Mouse (Mus musculus) kidney, postnatal 36 days (tissue): Measurements from ENCODE around the gene Tmem81.
"Not testable (repeated sequence)": the region's sequence is repeated elsewhere in the genome, so short reads cannot be mapped to it uniquely, and the experiment has no call there.

ENCODE experiments used
- DNase-seq, 2 experiments: peaks; one replicate each; pipeline ENCODE4 v3.0.0; 2021 to 2022; ENCODE audit warnings: mixed read lengths in 2 of 2

The Tmem81 gene

DNA sequence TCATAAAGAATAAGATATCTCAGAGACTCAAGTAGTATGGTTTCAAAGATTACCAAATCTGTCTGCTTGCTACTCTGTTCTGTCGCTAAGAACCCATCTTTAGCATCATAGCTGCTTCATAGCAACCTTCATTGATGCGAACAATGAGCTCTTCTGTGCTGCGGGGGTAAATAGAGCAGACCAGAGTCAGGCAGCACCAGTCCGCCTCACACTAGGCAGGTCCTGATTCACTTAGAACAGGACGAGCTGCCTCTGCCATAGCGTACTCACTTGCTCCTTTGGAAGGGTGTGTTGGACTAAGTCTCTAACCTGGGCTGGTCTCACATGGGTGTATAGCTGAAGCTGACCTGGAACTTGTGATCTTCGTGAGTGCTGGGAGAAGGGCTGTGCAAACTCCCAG lies at the start of gene Tmem81:
TSS of gene Tmem81 (plus strand) at position 173 of the 400 bp plus-strand sequence.
- DNase-seq: no peak

DNA sequence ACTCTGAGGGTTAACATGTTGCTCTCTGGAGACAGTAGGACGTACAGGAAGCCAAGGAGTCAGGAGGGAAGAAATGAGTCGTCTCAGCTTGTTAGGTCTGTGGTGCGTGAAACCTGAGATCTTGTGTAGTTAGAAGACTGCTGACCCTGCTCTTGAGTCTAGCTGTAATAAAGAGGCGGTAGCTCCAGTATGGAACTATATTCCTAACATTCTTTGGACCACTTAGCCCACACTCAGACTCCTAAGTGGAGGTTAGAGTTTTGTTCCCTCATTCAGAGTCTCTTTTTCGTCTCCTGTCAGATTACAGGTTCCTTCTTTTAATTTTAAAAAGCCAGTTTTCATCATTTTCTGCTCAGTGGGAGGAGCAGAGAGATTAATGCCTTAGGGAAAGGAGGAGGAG lies 41.4 kb upstream of the Tmem81 start:
- DNase-seq: no peak

DNA sequence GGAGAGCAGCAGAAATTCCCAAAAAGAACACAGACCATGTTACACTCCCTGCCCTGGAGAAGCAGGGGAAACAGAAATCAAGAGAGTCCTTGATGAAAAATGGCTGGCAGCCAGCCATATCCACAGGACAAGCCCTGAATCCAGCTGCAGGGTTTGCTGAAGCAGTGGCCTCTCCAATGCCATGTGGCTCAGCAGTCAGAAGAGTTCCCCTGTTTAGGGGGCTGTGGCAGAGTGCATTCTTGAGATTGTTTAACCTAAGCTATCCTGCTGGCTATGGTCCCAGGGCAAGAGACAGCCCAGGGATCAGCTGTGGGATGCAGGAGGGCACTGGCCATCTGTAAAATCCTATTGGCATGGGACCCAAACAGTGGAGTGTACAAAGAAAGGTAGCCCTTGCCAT lies 37.1 kb upstream of the Tmem81 start:
- DNase-seq: peak in 1 of 2 experiments; percentile 50

DNA sequence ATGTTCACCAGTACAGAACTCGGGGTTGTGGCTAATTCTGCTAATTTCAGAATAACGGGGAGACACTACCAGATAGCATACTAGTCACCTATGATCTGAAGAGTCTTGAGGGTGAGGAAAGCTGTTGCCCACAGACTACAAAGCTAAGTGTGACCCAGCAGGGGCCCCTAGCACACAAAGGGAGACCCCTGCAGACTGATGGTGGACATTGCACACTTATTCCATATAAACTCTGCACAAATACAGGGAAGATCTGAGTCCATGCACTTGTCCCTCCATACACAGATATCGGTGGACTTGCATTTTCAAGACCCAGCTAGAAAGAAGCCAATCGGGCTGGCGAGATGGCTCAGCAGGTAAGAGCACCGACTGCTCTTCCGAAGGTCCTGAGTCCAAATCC lies 36.5 kb upstream of the Tmem81 start:
- no peak for DNase-seq

DNA sequence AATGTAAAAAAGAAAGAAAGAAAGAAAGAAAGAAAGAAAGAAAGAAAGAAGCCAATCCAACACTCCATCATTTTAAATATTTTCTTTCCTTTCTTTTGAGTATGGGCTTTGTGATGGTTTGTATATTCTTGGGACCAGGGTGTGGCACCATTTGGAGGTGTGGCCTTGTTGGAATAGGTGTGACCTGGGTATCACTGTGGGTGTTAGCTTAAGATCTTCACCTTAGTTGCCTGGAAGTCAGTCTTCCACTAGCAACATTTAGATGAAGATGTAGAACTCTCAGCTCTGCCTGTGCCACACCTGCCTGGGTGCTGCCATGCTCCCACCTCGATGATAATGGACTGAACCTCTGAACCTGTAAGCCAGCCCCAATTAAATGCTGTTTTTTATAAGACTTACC lies 36.0 kb upstream of the Tmem81 start:
- not testable (repeated sequence) for DNase-seq

DNA sequence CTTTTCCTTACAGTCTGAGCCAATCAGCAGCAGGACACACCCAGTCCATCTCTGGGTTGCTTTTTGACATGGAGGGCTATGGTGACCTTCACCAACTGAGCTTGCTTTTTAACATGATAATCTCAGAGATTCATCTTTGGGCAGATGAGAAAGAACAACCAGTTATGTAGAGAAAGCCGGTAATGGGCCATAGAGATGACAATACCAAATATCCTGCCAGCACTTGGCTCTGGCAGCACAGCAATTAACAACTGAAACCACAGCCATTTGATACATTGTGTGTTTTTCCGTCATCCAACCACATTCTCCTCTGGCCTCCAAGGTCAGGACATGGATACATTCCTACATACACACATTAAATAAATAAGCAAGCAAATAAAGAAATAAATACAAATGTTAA lies 35.0 kb upstream of the Tmem81 start:
- no peak for DNase-seq

DNA sequence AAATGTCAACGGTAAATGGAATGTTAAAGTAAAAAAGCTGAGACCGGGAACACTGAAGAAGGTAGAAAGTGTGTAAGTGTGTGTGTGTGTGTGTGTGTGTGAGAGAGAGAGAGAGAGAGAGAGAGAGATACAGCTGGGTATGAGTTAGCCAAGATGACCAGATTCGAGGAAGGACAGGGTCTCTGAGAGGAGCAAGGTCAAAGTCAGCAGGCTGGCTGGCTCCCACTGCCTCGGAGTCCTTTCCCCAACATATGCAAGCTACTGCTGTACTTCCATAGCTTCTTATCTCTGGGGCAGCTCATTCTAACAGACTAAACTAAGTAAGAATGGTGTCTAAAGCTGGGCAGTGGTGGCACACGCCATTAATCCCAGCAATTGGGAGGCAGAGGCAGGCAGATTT lies 34.5 kb upstream of the Tmem81 start:
- DNase-seq: no peak

DNA sequence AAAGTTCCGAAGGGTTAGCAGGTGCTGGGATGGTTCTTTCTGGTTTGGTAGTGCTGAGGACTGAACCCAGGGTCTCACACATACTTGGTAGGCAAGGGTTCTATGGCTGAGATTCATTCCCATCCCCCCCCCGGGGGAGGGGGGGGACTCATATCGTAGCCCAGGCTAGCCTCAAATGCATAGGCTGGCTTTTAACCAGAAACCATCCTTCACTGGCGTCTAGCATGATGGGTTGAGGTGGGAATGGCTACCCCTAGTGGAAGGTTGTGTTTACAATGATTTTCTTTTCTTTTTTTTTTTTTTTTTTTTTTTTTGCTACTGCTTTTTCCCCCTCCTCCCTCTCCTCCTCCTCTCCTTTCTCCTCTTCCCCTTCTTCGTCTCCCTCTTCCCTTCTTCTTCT lies 33.5 kb upstream of the Tmem81 start:
- DNase-seq: no peak

DNA sequence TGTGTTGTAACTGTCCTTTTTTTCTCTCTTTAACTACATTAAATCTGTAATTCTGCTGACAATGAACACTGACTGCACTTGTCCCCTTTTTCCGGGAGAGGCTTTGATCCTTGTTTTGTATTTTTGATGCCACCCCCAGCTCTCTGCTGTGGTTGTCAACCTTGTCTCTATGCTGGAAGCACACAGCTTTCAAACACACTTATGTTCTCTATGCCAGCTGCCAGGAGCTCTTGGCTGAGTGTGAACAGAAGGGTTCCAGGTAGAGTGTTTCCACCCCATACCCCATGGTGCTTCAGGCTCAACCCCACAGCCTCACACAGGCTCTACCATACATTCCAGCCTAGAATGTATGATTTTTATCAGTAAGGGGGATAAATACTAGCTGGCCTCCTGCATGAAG lies 31.5 kb upstream of the Tmem81 start:
- DNase-seq: no peak

DNA sequence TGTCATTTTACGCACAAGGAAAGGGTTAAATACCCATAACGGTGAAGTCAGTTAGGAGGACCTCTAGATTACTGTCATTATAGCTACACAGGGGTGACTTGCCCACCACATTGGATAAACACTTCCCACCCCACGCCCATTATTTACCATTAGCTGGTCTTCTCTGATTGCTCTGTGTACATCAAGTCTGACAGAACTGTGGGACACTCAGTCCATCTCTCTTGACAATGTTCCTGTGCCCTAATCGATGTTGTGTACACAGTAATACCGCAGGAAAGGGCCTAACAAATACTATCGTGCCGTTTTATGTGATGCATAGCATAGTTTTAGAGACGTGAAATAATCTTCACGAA lies 29.5 kb upstream of the Tmem81 start:
- no peak for DNase-seq

DNA sequence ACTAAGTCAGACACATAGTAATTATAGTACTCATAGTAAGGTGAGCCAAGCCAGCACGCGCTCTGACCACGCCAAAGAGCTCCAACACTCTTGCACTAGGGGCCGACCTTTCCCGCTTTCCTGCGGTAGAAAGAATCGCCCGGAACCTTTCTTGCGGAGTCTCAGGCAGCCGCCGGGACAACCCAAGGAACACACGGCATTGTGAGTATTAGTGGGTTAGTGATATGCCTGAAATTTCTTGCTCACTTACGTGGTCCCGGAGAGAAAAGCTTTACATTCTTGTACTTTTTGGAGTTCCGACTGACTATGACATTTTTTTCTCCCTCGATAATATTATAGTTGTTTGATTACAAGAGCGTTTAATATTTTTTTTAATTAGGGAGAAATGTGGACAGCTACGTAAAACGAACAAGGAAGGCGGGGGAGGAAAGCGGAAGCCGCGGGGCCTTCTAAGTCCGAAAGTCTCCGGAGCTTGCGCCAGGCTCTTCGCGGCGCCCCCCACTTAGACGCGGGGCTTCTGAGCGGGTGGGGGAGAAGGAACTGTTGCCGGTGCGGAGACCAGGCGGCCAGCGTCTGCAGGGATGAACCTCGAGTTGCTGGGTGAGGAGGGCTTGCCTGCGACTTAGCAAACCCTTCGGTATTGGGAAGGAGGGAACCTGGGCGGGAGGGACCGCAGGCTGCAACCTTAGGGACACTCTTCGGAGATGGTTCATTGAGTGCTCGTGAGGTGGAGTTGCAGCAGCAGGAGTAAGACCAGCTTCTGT lies 28.9 kb upstream of the Tmem81 start, which contains the start of gene Rbbp5:
TSS of gene Rbbp5 (plus strand) at position 438 of the 764 bp plus-strand sequence.
- peak; percentile 88 to 92 for DNase-seq

DNA sequence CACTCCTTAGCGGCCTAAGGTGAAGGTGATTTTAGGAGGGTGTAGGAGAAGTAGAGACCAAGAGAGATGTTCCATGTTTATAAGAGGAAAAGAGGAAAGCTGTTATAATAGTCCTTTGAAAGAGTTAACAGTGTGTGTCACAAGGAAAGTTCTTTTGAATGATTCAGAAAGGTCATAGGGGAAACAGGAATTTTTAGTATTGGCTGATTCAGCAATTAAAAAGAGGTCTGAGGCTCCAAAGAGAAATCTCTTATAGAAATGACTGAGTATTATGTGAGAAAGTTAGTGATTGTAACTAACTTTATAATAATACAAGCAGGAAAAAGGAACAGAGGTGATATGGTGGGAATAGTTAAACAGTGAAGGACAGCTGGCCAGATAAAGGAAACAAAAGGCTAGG lies 26.6 kb upstream of the Tmem81 start:
- no peak for DNase-seq

DNA sequence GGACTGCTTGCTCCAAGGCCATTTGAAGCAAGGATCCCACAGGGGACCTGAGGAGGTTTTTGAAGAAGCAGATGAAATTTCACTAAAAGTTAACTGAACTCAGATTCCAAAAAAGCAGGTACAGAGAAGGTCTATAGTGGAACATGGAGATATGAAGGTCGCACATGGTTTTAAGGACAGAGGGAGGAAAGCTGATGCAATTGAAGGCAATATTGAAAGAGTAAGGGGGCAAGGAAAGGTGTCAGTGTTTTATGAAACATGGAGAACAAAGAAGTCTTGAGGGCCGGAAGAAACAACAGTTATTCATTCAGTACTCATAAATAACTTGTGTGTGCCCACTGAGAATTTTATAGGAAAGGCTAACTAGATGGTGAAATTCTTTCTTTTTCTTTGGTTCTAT lies 24.4 kb upstream of the Tmem81 start:
- no peak for DNase-seq

DNA sequence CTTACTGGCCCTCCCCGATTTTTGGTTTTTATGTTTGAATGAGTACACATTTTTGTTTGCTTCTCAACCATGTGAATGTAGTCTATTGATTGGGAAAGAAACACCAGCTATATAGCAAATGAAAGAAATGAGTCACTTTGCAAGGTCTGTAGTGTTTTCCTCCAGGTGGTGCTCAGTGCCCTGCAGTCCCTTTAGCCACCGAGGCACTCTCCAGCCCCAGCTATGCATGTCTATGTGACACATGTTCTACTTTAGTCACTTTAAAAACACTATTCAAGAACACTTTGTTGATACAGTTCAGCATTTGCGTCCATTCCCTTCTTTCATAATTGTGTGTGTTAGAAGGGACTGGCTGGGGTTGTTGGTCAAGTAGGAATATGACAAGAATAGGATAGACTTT lies 22.8 kb upstream of the Tmem81 start:
- DNase-seq: no peak

DNA sequence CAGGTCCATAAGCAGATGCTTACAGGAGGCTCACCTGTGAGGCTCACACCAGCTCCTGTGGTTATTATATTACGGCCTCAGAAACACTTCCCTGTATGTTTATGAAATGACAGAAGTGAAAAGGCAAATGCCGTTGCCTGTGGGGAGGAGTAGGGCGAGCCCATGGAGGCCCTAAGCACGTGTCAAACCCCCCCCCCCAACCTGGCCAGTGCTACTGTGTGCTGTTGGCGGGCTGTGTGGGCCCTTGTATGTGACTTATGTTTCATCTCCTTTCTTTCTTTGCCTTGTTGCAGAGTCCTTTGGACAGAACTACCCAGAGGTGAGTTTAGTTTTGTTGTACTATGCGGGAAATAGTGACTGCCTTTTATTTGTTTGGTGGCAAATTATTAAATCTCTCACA lies 22.3 kb upstream of the Tmem81 start:
- no peak for DNase-seq

DNA sequence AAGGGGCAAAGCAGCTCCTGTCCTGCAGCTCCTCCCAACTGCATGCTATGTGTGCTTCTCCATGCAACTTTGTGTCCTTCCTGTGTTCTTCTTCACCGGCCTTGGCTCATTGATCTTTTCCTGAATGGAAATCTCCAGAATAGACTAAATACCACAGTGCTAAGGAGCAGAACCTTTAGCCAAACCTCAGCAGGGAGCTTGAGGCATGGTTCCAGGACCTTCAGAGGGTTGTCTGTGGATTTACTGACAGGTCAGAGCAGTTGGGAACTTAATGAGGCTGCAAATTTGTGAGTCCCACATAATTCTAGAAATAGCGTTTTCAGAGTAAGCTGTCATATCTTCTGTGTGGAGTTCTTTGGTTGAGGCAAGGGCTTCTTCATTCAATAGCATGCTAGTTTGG lies 5.5 kb upstream of the Tmem81 start:
- no peak for DNase-seq

DNA sequence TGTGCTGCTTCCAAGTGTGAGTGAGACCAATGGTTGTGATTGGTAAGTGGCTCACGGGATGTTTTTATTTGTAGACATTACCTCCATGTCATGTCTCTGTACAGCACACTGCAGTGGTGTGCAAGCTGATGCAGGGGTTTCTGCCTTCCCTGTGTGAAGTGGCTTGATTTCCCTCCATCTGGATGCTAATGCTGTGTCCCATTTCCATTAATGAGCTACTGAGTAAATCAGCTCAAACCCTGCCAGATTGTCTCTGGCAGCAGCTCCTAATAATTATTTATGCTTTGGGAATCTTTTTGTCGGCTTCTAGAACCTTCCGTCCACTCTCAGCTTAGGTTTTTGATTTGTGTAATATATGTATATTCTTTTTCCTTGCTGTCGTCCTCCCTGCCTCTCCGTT lies 875 bp upstream of the Tmem81 start:
- DNase-seq: no peak

DNA sequence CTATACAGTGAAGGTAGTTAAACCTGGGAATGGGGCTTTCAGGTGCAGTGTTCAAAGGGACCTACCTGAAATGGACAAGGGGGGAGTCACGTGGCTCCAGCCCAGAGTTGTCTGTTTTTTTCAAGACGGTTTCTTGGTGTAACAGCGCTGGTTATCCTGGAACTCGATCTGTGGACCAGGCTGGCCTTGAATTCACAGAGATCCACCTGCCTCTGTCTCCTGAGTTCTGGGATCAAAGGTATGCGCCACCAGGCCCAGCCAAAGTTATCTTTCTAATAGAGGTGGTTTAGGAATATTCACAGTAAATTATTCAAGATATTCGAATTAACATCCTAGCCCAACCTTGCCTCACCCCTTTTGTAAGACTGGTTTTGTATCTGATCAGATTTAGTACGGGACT lies 626 bp downstream of the Tmem81 start:
- DNase-seq: no peak

DNA sequence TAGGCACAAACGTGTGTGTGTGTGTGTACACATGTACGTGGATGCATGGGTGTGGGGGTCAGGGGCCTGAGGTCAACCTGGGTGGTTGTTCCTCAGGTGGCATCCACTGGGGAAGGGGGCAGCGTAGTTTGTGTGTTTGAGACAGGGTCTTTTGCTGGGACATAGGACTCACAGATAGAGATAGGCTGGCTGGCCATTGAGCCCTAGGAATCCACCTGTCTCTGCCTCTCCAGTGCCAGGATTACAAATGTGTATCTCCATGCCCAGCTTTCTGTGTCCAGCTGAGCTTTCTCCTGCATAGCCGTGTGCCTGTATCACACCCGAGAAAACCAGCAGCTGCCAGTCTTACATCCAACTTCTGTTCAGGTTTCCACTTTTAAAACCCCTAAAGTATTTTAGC lies 3.7 kb downstream of the Tmem81 start:
- DNase-seq: no peak

DNA sequence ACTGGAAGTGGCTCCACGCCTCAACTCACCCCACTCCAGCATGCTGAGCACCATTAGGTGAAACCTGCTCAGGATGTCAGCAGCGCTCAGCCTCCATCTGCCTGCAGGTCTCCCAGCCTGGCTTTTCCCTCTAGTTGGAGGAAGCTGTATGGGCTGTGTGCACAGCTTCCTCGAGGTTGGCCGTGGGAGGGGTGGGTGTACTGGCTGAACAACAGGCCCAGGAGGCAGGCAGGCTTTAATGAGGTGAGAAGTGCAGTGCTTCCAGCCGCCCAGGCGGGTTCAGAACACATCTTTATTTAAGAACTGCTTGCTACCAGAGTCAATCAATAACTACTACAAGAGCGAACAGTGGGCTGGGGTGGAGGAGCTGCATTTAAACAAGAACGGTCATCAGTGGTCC lies 5.5 kb downstream of the Tmem81 start:
- DNase-seq: no peak

DNA sequence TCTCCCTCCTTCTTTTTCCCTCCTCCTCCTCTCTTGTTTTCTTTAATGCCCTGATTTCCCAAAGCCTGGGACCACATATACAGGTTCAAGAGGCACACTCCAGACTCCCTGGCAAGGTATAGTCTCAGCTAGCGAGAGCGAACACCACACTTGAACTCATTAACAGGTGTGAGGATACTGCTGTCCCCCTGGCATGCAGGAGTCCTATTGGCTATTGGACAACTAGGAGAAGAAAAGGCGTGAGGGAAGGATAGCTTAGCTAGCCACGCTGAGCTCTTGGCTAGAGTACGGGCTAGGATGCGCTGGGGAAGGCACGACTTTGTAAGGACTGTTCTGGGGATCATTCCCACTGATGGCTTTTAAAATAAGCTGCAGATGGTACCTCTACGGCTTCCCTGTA lies 6.1 kb downstream of the Tmem81 start:
- DNase-seq: no peak

DNA sequence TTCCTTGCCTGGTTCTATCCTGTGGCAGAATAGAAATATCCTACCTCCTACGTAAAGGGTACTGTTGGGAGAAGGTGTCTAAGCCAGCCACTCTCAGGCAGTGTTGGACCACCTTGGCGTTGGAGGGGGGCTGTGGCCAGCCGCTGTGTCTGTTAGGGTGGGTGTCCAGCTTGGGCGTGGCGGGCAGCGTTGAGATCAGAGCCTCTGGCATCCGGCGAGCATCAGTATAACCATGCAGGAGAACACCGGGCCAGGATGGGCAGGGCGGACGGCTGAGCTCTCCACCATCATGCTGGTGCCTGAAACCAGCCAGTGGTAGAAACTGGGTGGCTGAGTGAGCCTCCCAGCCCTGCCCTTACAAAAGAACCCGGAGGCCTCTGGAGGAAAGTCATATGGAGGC lies 9.3 kb downstream of the Tmem81 start:
- DNase-seq: no peak

DNA sequence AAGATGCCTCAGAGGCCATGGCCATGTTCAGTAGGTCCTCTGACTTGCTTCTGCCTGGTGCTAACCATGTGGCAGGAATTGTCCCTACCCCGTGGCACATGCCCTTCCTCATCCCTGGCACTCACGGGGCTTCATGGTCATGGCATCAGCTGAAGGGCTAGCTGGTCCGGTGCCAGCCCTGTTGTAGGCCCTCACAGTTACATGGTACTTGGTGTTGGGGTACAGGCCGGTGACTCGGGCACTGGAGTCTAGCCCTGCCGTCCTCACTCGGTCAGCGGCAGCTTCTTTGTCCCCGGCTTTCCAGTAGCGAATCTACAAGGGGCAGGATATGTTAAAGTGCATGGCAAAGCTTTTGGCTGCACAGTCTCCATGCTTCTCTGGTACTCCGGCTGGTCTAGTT lies 10.7 kb downstream of the Tmem81 start:
- DNase-seq: no peak

DNA sequence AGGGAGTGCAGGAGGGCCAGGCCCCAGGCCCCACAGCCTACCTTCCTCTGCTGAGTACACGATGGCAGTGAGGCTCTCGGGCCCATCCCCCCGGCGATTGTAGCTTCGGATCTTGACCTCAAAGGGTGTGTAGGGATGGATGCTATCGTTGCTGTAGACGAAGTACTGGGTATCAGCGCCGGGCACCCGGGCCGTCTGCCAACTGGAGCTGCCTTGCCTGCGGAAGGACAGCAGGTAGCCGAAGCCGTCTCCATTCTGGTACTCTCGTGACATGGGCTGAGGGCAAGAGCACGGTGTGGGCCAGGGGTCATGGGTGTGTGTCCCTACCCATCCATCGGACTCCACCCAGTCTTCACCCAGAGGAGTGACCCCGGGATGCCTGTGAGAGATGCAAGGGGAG lies 12.6 kb downstream of the Tmem81 start:
- no peak for DNase-seq

DNA sequence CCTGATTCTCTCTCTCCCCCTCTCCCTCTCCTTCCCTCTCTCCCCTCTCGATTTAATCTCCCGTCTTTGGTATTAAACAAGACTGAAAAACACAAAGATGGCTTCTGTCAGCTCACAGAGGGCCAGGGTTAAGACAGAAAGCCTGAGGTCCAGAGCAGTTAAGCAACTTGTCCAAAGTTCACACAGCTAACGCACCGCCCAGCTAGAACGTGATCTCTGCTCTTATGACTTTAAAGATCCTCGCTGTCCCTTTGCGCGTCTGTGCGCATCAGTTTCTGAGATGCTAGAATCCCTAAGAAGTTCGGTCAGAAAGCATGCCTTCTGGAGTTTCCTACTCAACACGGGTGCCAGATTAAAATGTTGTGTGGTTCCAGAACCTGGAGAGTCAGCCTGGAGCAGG lies 13.7 kb downstream of the Tmem81 start:
- DNase-seq: peak; percentile 44 to 52
